Mouse (Mus musculus) thymus, adult 2 months (tissue): Measurements from ENCODE around the gene 2210011C24Rik.

Experiments
- CTCF ChIP-seq: fragments of 200-500 bp; IDR thresholded peaks from 2 replicates; pipeline ENCODE4 v1.5.1; 2012; ENCODE audit warnings: mild to moderate bottlenecking, control low read depth, low read length, moderate library complexity, borderline replicate concordance; ENCODE audit not compliant: control insufficient read depth, poor library complexity, insufficient read depth; ENCODE audit errors: extremely low read depth
- POLR2A ChIP-seq: fragments of 200-500 bp; IDR thresholded peaks from 2 replicates; pipeline ENCODE4 v1.6.1; 2012; ENCODE audit warnings: mild to moderate bottlenecking, low read length, control low read depth, moderate library complexity; ENCODE audit not compliant: control insufficient read depth, poor library complexity, insufficient read depth; ENCODE audit errors: extremely low read depth

DNA sequence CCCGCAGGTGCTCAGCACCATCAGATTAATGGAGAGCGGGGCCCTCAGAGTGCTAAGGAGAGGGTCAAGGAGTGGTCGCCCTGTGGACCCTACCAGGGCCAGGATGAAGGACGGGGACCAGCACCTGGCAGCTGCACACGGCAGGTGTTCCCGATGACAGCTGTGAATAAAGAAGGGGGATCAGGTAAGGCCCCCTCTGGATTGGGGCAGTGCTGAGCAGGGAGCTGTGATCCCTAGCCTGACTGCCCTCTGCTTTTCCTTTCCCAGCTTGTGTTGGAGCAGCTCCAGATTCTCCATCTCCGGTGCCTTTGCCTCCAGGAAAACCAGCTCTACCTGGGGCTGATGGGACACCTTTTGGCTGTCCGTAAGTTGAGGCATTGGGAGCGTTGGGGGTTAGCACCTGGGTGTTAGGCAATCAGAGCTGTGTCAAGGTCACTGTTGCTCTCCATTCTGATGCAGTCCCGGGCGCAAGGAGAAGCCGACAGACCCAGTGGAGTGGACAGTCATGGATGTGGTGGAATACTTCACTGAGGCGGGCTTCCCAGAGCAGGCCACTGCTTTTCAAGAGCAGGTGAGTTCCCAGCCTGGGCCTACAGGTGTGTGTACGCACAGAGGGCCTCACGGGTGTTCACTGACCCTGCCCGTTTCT lies 12.8 kb downstream of the 2210011C24Rik start:
- TF ChIP-seq CTCF: no peak
- TF ChIP-seq POLR2A: no peak
